Mouse (Mus musculus) left cerebral cortex, adult 2 months (tissue): Measurements from ENCODE around the gene Rnf135. TPM values are rescaled to one million over a fixed set of nuclear protein-coding genes. Genes with fewer than 3 reads are reported as not detected.
A peak's percentile ranks its signal among the peaks of the same experiment; 100 is the strongest.
"Not testable (repeated sequence)": the region's sequence is repeated elsewhere in the genome, so short reads cannot be mapped to it uniquely, and the experiment has no call there.

Experiments
- DNase-seq, 2 experiments: peaks; one replicate each; pipeline ENCODE4 v3.0.0; 2021 to 2022; ENCODE audit warnings: low spot score in 2 of 2, mixed read lengths in 1 of 2; ENCODE audit errors: extremely low spot score in 1 of 2
- H3K27ac ChIP-seq: fragments of 200-600 bp; 2 replicates; pipeline ENCODE4 v1.8.1; 2022
- H3K4me3 ChIP-seq: fragments of 200-600 bp; 2 replicates; pipeline ENCODE4 v1.8.1; 2022
- CTCF ChIP-seq: fragments of 200-600 bp; IDR thresholded peaks from 2 replicates; pipeline ENCODE4 v1.8.1; 2022; ENCODE audit warnings: antibody characterized with exemption, mild to moderate bottlenecking, moderate library complexity
- intact Hi-C: fragments of 180-260 bp; cut with DNase I; formaldehyde crosslinking; loops from one replicate; pipeline ENCODE4 v1.15.1; 2025
- total RNA-seq, 2 experiments: library from RNA; stranded (reverse); gene quantifications; 2 replicates each; pipeline ENCODE4 v1.2.3; 2021

The Rnf135 gene
- total RNA-seq, 2 experiments from 2014 or later = 3.5 to 3.7 TPM

DNA sequence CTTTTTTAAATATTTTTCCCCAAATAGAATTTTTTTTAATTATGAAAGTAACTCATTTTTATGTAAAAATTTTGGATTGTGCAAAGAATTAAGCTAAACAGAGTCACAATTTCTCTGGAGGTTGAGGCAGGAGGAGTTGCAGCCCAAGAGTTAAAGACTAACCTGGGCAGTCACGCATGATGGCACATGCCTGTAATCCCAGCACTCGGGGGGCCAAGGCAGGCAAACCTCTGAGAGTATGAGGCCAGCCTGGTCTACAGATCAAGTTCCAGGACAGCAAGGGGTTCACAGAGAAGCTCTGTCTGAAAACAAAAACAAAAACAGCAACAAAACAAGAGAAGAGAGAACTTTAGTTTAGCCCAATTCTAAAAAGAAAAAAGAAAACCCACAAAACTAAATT, 19.4 kb upstream of the Rnf135 start:
- Histone ChIP-seq H3K4me3 (no peak overlapping the region), H3K27ac (no peak overlapping the region)
- intact Hi-C loops = no loop called here
- TF ChIP-seq CTCF = no peak
- no peak for DNase-seq

DNA sequence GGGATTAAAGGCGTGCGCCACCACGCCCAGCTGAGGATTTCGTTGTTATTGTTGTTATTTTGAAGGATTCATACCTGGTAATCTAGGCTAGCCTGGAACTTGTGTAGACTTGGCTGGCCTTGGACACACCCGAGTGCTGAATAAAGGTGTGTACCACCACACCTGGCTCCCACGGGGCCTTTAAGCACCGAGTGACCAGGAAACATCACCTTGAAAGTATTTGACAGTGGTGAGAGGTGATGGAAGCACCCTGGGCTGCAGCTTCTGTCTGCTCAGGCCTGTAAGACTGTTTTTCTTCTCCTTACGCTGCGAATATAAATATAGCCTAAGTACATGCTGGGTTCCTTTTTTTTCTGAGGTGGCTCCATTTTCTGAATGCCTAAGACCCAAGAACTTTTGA, 15.5 kb upstream of the Rnf135 start:
- TF ChIP-seq CTCF = no peak
- intact Hi-C loops = no loop called here
- no peak overlapping the region for H3K27ac ChIP-seq
- H3K4me3 ChIP-seq = no peak overlapping the region
- no peak for DNase-seq

DNA sequence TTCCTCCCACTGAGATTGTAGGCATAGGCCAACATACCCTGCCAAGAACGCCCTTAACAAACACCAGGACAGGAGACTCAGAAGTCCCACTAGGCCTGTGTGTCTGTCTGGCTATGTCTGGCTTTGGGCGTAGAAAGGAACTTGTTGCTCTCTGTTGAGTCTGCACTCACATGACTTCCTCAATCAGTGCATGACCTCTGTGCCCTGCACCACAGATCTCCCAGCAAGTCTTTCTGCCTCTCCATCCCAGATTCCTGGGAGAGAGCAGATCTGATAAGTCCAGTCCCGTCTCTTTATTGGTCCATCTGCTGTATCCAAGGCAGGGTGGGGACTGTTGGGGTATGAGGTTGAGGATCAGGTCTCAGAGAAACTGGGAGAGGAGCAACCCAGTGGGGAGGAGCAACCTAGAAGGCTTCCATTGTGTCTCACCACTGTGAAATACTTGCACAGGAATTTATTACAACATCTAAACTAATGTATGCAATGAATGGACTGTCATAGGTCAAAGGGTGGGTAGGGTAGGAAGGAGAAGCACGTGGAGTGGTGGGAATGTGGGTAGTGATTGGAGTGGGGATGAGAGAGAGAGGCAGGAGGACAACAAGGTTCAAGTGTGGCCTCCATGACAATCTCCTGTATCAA, 14.9 kb upstream of the Rnf135 start:
- DNase-seq = no peak
- H3K4me3 ChIP-seq = no peak overlapping the region
- no peak overlapping the region for H3K27ac ChIP-seq
- TF ChIP-seq CTCF = no peak
- intact Hi-C loops = no loop called here

DNA sequence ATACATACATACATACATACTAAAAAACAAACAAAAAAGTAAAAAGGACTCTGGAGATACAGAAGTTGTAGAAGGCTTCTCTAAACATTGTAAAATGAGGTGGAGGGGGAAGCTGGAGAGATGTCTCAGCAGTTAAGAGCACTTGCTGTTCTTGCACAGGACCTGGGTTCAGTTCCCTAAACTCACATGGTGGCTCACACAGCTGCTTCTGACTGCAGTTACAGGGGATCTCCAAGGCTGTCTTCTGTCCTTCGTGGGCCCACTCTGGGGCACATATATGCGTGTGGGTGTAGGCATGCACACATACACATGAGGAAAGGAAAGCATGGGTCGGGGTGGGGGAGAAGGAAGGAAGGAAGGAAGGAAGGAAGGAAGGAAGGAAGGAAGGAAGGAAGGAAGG, 14.0 kb upstream of the Rnf135 start:
- no peak for TF ChIP-seq CTCF
- no peak for DNase-seq
- Histone ChIP-seq H3K27ac (no peak overlapping the region), H3K4me3 (no peak overlapping the region)
- intact Hi-C loops = no loop called here

DNA sequence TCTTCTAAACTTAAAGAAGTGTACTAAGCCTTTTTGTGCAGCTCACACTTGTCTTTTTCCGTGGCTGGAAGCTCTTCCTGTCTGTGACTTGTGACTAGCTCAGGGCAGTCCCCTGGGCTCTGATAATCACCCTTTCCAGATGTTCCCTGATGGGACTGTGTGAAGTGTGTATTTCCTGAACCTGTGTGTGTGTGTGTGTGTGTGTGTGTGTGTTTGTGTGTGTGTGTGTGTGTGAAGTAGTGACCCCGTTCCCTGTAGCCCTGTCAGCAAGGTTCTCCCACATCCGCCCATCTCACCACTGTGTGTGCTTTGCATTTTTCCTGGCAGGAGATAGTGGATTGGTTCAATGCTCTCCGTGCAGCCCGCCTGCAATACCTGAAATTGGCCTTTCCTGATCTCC, 13.3 kb upstream of the Rnf135 start:
- Histone ChIP-seq H3K4me3 (no peak overlapping the region), H3K27ac (no peak overlapping the region)
- TF ChIP-seq CTCF = no peak
- intact Hi-C loops = no loop called here
- DNase-seq = no peak

DNA sequence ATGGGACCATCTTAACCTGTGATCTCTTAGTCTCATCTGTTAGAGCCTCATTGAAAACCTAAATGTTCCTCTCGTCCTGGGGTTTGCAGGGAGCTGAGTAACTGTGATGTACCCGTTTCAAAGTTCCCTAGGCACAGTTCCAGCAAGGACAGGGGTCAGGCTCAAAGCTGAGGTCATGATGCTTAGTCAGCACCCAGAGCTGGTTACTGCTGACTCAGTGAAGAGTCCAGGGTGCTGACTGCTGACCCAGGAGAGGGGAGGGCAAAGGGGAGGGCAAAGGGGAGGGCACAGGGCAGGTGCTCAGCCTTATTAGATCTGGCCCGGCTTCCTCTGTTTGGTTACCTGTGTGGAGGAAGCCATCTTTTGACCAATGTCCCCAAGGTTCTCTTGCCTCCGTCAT, 11.8 kb upstream of the Rnf135 start:
- intact Hi-C loops = no loop called here
- Histone ChIP-seq H3K4me3 (no peak overlapping the region), H3K27ac (no peak overlapping the region)
- DNase-seq = no peak
- no peak for TF ChIP-seq CTCF

DNA sequence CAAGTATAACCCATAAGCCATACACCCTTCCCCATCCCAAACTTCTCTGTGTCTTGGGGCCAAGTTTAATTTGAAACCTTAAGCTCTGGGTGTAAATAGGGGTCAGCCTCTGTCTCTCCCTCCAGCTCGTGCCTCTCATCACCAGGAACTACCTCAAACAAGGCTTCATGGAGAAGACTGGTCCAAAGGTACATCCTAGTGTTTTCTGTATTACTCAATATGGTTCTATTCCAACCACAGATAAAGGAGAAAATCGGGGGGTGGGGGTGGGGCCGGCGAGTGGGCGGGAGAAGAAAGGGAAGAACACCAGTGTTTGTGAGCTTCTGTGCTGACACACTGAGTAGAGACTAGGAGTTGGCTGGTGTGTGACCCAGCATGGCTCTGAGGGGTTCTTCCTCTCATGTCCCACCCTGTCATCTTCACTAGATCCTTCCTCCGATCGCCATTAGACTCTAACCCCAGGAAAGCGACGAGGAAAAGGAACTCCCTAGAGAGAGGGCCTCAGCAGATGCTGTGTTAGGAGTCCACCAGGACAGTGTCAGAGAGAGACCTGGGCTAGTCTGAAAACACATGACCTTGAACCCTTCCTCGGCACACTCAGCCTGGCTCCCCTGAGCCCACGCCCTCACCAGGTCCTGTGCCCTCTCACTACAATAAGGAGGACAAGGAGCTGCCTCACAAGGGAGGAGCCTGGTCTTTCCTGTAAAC, 9.5 kb upstream of the Rnf135 start:
- DNase-seq = no peak
- no peak overlapping the region for H3K4me3 ChIP-seq
- intact Hi-C loops = no loop called here
- H3K27ac ChIP-seq = no peak overlapping the region
- TF ChIP-seq CTCF = no peak

DNA sequence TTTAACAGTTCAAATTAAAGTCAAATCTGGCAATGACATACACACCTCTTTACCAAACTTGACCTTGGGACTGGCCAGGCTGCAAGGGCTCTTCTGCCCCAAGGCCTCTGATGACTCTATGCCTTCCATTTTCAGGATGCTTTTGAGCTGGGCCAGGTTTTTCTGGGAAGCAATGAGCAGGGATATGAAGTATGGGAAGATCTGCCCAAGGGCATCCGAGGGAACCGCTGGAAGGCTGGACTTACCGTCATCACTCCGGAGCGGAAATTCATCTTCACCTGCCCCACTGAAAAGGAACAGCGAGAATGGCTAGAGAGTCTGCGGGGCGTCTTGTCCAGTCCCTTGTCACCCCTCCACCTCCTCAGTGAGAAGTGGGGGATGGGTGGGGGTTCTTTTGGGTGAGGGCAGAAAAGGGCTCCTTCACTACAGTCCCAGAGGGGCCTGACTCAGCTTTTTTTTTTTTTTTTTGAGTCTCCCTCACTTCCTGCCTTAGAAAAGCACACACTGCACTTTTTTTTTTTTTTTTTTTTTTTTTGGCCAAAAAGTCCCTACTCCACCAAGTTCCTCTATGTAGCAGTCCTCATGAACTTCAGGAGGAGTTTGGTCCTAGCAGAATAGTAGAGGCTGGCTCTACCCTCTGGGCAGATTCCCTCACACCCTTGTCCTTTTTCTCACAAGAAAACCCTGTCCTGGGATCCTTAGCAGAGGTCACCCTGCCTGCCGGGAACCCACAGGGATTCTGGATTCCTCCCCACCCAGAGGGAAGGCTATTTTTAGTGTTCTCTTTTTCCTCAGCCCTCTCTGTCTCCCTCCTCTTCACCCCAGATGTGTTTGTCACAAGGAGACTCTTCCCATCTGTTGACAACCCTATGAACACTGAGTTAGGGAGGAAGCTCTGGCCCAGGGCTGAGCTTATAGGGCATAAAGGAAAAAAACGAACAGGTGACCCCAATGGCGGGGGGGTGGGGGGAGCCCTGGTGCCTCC, 6.4 kb upstream of the Rnf135 start:
- DNase-seq = no peak
- intact Hi-C loops = loop anchor here (2.0 kb wide), 1 partner anchor 22 kb away; the partner anchor contains the start of gene Adap2
- H3K4me3 ChIP-seq = no peak overlapping the region
- no peak for TF ChIP-seq CTCF
- peak overlapping the region; percentile 63; the same call in 1 of the 2 replicates for H3K27ac ChIP-seq

DNA sequence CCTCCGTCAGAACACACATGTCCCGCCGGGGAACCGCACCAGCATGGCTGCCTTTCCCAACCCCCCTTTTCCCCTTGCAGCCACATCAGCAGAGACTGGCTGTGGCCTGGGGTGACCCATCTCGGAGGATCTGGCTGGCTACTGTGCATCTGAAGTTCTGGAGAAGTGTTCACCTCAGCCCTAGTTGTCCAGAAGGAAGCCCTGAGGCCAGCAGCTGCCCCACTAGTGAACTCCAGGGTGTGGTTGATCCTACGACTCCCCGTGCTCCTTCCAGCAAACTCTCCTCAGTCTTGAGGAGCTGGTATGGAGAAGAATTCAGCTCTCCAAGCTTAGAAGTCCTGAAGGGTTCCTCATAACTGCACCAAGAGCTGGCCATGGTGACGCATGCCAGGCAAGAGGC, 5.3 kb upstream of the Rnf135 start:
- Histone ChIP-seq H3K27ac (peak overlapping the region; percentile 63; the same call in 1 of the 2 replicates), H3K4me3 (no peak overlapping the region)
- no peak for DNase-seq
- intact Hi-C loops = no loop called here
- TF ChIP-seq CTCF = no peak

DNA sequence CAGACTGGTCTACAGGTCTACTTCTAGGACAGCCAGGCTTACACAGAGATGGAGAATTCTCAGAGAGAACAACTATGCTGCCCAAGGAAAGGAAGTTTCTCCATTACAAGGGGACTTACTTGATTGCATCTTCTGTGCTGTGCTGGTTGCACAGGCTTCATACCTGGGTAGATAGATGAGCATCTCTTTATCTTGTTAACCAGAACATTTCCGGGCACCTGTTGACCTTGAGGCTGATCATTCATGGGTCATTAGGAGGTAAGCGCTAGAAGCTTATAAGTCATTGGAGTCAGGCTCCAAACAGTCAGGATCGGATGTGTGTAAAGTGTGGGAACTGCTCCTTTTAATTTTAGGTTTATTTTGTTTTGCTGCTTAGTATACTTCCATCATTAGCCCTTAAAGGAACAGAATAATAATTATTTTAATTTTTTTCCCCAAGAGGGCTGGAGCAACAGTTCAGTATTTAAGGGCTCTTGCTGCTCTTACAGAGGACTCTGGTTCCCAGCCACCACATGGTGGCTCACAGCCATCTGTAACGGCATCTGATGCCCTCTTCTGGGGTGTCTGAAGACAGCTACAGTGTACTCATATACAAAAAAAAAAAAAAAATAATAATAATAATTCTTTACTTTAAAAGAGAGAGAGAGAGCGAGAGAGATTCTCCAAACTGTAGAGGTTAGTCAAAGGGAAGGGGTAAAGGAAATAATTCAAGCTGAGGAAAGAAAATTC, 2.5 kb upstream of the Rnf135 start:
- intact Hi-C loops = no loop called here

DNA sequence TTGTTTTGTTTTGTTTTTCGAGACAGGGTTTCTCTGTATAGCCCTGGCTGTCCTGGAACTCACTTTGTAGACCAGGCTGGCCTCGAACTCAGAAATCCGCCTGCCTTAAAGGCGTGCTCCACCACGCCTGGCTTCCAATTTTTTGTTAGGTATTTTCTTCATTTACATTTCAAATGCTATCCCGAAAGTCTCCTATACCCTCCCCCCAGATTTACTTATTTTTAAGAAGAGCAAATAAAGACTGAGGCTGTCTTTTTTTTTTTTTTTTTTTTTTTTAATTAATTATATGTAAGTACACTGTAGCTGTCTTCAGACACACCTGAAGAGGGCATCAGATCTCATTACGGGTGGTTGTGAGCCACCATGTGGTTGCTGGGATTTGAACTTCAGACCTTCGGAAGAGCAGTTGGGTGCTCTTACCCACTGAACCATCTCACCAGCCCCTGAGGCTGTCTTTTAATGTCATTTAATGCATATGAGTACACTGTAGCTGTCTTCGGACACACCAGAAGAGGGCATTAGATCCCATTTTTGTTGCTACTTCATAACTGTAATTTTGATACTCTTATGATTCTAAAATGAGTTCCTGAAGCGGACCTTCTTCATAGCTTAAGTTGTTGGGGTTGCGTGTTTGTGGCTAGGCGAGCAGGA, 472 bp upstream of the Rnf135 start:
- intact Hi-C loops = loop anchor here (2.0 kb wide), 1 partner anchor 26 kb away; the partner anchor contains the start of gene Rhot1
- H3K4me3 ChIP-seq = peak overlapping the region; percentile 93
- DNase-seq = not testable (repeated sequence)
- TF ChIP-seq CTCF = peak; percentile 28
- peak overlapping the region; percentile 94 for H3K27ac ChIP-seq

More for the DNA sequence above, 2.5 kb upstream of the Rnf135 start:
- DNase-seq = no peak
- no peak; the same call in 1 of the 2 replicates for TF ChIP-seq CTCF
- Histone ChIP-seq H3K4me3 (no peak overlapping the region), H3K27ac (no peak overlapping the region)
